Mouse (Mus musculus) heart, postnatal 14 days (tissue): ENCODE data around the gene Slc4a5. TPM values are rescaled to one million over a fixed set of nuclear protein-coding genes. Genes with fewer than 3 reads are reported as not detected.

Source experiments
- DNase-seq, 2 experiments: peaks; one replicate each; pipeline ENCODE4 v3.0.0; 2021 to 2022
- intact Hi-C: fragments of 180-260 bp; cut with DNase I; formaldehyde crosslinking; loops from one replicate; pipeline ENCODE4 v1.15.1; 2025
- total RNA-seq, 2 experiments: library from RNA; stranded (reverse); gene quantifications; 2 replicates each; pipeline ENCODE4 v1.2.3; 2021

The Slc4a5 gene
- total RNA-seq, 2 experiments from 2014 or later = 0.10 TPM; not detected in 1

GRCm38 (mm10) chr6:83280256-83280955 is 60.8 kb downstream of the Slc4a5 start:
- intact Hi-C loops = no loop called here
- DNase-seq = peak in 1 of 2 experiments; percentile 16

GRCm38 (mm10) chr6:83300447-83301229 is 81.0 kb downstream of the Slc4a5 start:
- DNase-seq = no peak
- intact Hi-C loops = no loop called here

- DNase-seq = no peak
- intact Hi-C loops = no loop called here
Observed at GRCm38 (mm10) chr6:83301294-83301693, 81.7 kb downstream of the Slc4a5 start.

- intact Hi-C loops = no loop called here
- DNase-seq = no peak
Observed at GRCm38 (mm10) chr6:83302264-83302663, 82.6 kb downstream of the Slc4a5 start.

GRCm38 (mm10) chr6:83309017-83309416 is 89.4 kb downstream of the Slc4a5 start:
- intact Hi-C loops = no loop called here
- DNase-seq = no peak

GRCm38 (mm10) chr6:83311206-83311605 is 91.6 kb downstream of the Slc4a5 start:
- intact Hi-C loops = no loop called here
- DNase-seq = no peak

- no peak for DNase-seq
- intact Hi-C loops = no loop called here
Observed at GRCm38 (mm10) chr6:83312021-83312420, 92.4 kb downstream of the Slc4a5 start.

GRCm38 (mm10) chr6:83312514-83312913 is 92.9 kb downstream of the Slc4a5 start:
- no peak for DNase-seq
- intact Hi-C loops = no loop called here

GRCm38 (mm10) chr6:83315293-83315692 is 95.7 kb downstream of the Slc4a5 start:
- intact Hi-C loops = no loop called here
- DNase-seq = no peak

- no peak for DNase-seq
- intact Hi-C loops = no loop called here
Observed at GRCm38 (mm10) chr6:83316022-83316421, 96.4 kb downstream of the Slc4a5 start.

- intact Hi-C loops = no loop called here
- peak; percentile 91 to 92 for DNase-seq
Observed at GRCm38 (mm10) chr6:83317108-83317741, 97.6 kb downstream of the Slc4a5 start.

GRCm38 (mm10) chr6:83321927-83322326 is 102.3 kb downstream of the Slc4a5 start:
- DNase-seq = no peak
- intact Hi-C loops = loop anchor here (10.0 kb wide), 1 partner anchor 453 kb away; the partner anchor contains the start of gene Tex261

- no peak for DNase-seq
- intact Hi-C loops = loop anchor here (10.0 kb wide), 1 partner anchor 452 kb away; the partner anchor contains the start of gene Tex261
Observed at GRCm38 (mm10) chr6:83322794-83323193, 103.2 kb downstream of the Slc4a5 start.

- DNase-seq = no peak
- intact Hi-C loops = loop anchor here (10.0 kb wide), 1 partner anchor 451 kb away; the partner anchor contains the start of gene Tex261
Observed at GRCm38 (mm10) chr6:83323652-83324419, 104.2 kb downstream of the Slc4a5 start.

GRCm38 (mm10) chr6:83325525-83326393 is 106.1 kb downstream of the Slc4a5 start, which contains the start of the genes Mthfd2 and Mob1a:
Gene Mthfd2, minus strand, starts transcription at chr6:83325908.
Gene Mob1a, plus strand, starts transcription at chr6:83326016.
- intact Hi-C loops = loop anchor here (10.0 kb wide), 1 partner anchor 449 kb away; the partner anchor contains the start of gene Tex261

GRCm38 (mm10) chr6:83326394-83326736 is 106.7 kb downstream of the Slc4a5 start:
- intact Hi-C loops = loop anchor here (10.0 kb wide), 1 partner anchor 448 kb away; the partner anchor contains the start of gene Tex261

More at GRCm38 (mm10) chr6:83325525-83326393, 106.1 kb downstream of the Slc4a5 start, which contains the start of the genes Mthfd2 and Mob1a:
- DNase-seq = peak; percentile 93 to 94

GRCm38 (mm10) chr6:83326761-83327160 is 107.1 kb downstream of the Slc4a5 start:
- intact Hi-C loops = loop anchor here (10.0 kb wide), 1 partner anchor 448 kb away; the partner anchor contains the start of gene Tex261
- DNase-seq = no peak

More at GRCm38 (mm10) chr6:83326394-83326736, 106.7 kb downstream of the Slc4a5 start:
- no peak for DNase-seq

- intact Hi-C loops = loop anchor here (10.0 kb wide), 1 partner anchor 447 kb away; the partner anchor contains the start of gene Tex261
- no peak for DNase-seq
Observed at GRCm38 (mm10) chr6:83327591-83328190, 108.1 kb downstream of the Slc4a5 start.
